Mouse (Mus musculus) lung, embryonic 16.5 days (tissue): ENCODE data around the gene Tbck. TPM values are rescaled to one million over a fixed set of nuclear protein-coding genes. Genes with fewer than 3 reads are reported as not detected.
A peak's percentile ranks its signal among the peaks of the same experiment; 100 is the strongest.

Experiments
- ATAC-seq: fragments of 200-750 bp; cut with Nextera tagmentation; 2 replicates; pipeline ENCODE4 v1.8.0; 2017; ENCODE audit warnings: low read depth, mild to moderate bottlenecking, moderate library complexity
- H3K27ac ChIP-seq: fragments of 300-500 bp; sonication (generic); 2 replicates; pipeline ENCODE4 v1.5.1; 2014; ENCODE audit warnings: mild to moderate bottlenecking, control low read depth, low read length
- H3K27me3 ChIP-seq: fragments of 300-500 bp; sonication (generic); 2 replicates; pipeline ENCODE4 v1.6.1; 2014; ENCODE audit warnings: low read depth, low read length, mixed read lengths; ENCODE audit not compliant: control insufficient read depth, insufficient read depth
- H3K36me3 ChIP-seq: fragments of 300-500 bp; sonication (generic); 2 replicates; pipeline ENCODE4 v1.6.1; 2014; ENCODE audit warnings: low read length; ENCODE audit not compliant: control insufficient read depth, insufficient read depth
- H3K4me1 ChIP-seq: fragments of 300-500 bp; sonication (generic); replicated peaks from 2 replicates; pipeline ENCODE4 v1.6.1; 2014; ENCODE audit warnings: low read length, mixed read lengths; ENCODE audit not compliant: control insufficient read depth, insufficient read depth
- H3K4me2 ChIP-seq: fragments of 300-500 bp; sonication (generic); 2 replicates; pipeline ENCODE4 v1.6.1; 2014; ENCODE audit warnings: low read depth, low read length, control low read depth
- H3K4me3 ChIP-seq: fragments of 300-500 bp; sonication (generic); 2 replicates; pipeline ENCODE4 v1.5.1; 2014; ENCODE audit warnings: mild to moderate bottlenecking, low read length, control low read depth
- H3K9ac ChIP-seq: fragments of 300-500 bp; sonication (generic); 2 replicates; pipeline ENCODE4 v1.6.1; 2014; ENCODE audit warnings: low read length, control low read depth
- H3K9me3 ChIP-seq: fragments of 300-500 bp; sonication (generic); 2 replicates; pipeline ENCODE4 v1.6.1; 2016; ENCODE audit warnings: low read length; ENCODE audit not compliant: control insufficient read depth
- whole genome bisulfite sequencing: fragments of 180-500 bp; shearing (Covaris S2); extraction: QIAGEN DNeasy Blood & Tissue Kit; methylation state at CpG from one replicate; pipeline ENCODE4 v1.1.7; 2014; 5-methylcytosine and 5-hydroxymethylcytosine counted together
- polyA plus RNA-seq: library from polyadenylated mRNA; unstranded; fragments of >200 nt; fragmentation: Nextera tagmentation; extraction: Ambion mirVana; gene quantifications from 2 replicates; pipeline ENCODE4 v1.2.1, GENCODE M21; 2015

Gene Tbck
- polyA plus RNA-seq, 1 experiment from 2014 or later: 17.2 TPM

- Histone ChIP-seq H3K27ac (no peak overlapping the region), H3K9me3 (no peaks in the 10 kb centered on the region), H3K4me2 (no peak overlapping the region), H3K4me3 (no peak overlapping the region), H3K27me3 (no peaks in the 10 kb centered on the region), H3K4me1 (peaks cover 31% of the 10 kb centered on the region), H3K9ac (no peak overlapping the region), H3K36me3 (no peaks in the 10 kb centered on the region)
- WGBS: 83% methylated on average over 9 of the region's 9 CpGs
- no peak for ATAC-seq
Observed at GRCm38 (mm10) chr3:132854271-132854670, 170.3 kb downstream of the Tbck start.

DNA sequence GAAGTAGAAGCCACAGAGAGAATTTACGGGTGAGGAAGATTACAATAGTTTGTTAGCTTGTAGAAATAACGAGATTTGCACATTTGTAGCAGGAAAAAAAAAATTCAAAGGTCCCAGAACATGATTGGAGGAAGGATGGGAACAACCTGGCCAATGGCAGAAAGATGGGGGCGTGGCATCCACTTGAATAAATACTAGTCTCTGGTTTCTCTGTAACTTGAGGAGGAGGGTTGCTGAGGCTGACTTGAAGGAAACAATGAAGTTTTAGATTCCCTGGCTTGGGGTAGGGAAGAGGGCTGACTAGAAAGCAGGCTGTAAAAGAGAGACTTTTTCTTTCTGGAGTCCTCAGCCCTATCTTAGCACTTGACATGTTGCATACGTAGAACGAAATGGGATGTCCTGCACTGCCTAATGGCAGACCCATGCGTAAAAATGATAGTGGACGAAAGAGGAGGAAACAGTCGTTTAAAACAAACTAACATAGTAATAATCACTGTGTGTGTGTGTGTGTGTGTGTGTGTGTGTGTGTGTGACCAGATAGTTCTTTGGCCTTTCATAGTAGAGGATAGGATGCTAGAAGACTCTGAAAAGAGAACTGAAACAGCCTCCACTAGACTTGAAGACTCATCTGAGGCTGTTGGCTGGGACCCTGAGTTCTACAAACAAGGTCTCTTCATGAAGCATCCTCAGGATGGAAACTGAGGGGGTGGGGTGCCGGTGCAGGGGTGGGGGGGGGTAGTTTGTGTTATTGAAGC lies 171.7 kb downstream of the Tbck start:
- Histone ChIP-seq H3K27ac (no peak overlapping the region), H3K4me3 (no peak overlapping the region), H3K27me3 (no peaks in the 10 kb centered on the region), H3K4me2 (no peak overlapping the region), H3K36me3 (no peaks in the 10 kb centered on the region), H3K9me3 (no peaks in the 10 kb centered on the region), H3K4me1 (peaks cover 36% of the 10 kb centered on the region), H3K9ac (no peak overlapping the region)
- ATAC-seq: no peak
- 43% methylated on average over 9 of the region's 9 CpGs for WGBS

DNA sequence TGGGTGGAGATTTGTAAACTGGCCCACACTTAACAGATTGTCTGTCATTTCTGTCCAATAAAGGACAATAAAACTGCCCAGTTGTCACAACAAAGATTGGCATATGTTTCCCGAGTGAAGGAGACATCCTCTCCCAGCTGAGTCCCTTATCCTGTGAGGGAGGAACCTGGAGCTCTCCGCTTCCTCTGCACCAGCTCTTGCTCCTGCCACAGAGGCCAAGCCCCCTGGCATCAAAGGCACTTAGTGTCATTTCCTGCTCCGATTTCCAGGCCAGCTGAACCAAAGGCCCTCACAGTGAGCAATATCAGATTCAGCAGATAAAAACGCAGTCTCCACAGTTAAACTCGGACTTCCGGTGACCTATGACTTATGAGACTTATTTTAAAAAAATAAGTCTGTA lies 172.7 kb downstream of the Tbck start:
- no peak overlapping the region for H3K4me3 ChIP-seq
- H3K9me3 ChIP-seq: no peaks in the 10 kb centered on the region
- H3K4me2 ChIP-seq: no peak overlapping the region
- H3K27ac ChIP-seq: no peak overlapping the region
- H3K9ac ChIP-seq: no peak overlapping the region
- H3K4me1 ChIP-seq: peaks cover 36% of the 10 kb centered on the region
- no peaks in the 10 kb centered on the region for H3K27me3 ChIP-seq
- WGBS: 39% methylated on average over 6 of the region's 6 CpGs
- no peaks in the 10 kb centered on the region for H3K36me3 ChIP-seq
- ATAC-seq: no peak

- H3K36me3 ChIP-seq: no peaks in the 10 kb centered on the region
- no peaks in the 10 kb centered on the region for H3K9me3 ChIP-seq
- H3K4me1 ChIP-seq: peaks cover 24% of the 10 kb centered on the region
- no peak overlapping the region for H3K27ac ChIP-seq
- ATAC-seq: peak; percentile 76
- 29% methylated on average over 11 of the region's 11 CpGs for WGBS
- H3K27me3 ChIP-seq: no peaks in the 10 kb centered on the region; the same call in 1 of the 2 replicates
- H3K9ac ChIP-seq: no peak overlapping the region
- H3K4me2 ChIP-seq: peak overlapping the region; percentile 2; the same call in 1 of the 2 replicates
- H3K4me3 ChIP-seq: no peak overlapping the region
Observed at GRCm38 (mm10) chr3:132858849-132859248, 174.9 kb downstream of the Tbck start.

GRCm38 (mm10) chr3:132859573-132859972 lies 175.6 kb downstream of the Tbck start:
- Histone ChIP-seq H3K9me3 (no peaks in the 10 kb centered on the region), H3K27me3 (no peaks in the 10 kb centered on the region; the same call in 1 of the 2 replicates), H3K4me1 (peaks cover 24% of the 10 kb centered on the region), H3K27ac (no peak overlapping the region), H3K36me3 (no peaks in the 10 kb centered on the region), H3K9ac (no peak overlapping the region), H3K4me2 (no peak overlapping the region), H3K4me3 (no peak overlapping the region)
- WGBS: 68% methylated on average over 7 of the region's 7 CpGs
- ATAC-seq: no peak

DNA sequence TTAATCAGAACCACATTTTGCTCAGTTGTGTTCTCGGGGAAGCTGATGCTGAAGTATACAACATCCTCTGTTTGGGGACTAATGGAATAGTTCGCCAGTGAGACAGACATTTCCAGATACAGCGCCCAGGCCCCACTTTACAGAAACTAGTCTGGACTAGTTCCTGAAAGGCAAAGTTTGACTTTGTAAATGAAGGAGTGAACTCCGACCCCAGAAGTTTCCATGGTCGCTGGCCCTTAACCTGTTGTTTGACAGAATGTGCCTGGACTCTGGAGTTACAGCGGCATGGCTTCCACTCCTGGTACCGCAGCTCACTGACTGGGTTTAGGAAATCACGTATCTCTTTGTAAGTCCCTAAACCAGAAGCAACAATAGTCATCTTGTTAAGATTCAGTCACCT lies 176.9 kb downstream of the Tbck start:
- H3K4me3 ChIP-seq: no peak overlapping the region
- no peaks in the 10 kb centered on the region for H3K36me3 ChIP-seq
- no peaks in the 10 kb centered on the region for H3K9me3 ChIP-seq
- H3K27me3 ChIP-seq: no peaks in the 10 kb centered on the region; the same call in 1 of the 2 replicates
- no peak for ATAC-seq
- peaks cover 20% of the 10 kb centered on the region for H3K4me1 ChIP-seq
- 54% methylated on average over 8 of the region's 8 CpGs for WGBS
- no peak overlapping the region for H3K4me2 ChIP-seq
- no peak overlapping the region for H3K9ac ChIP-seq
- H3K27ac ChIP-seq: no peak overlapping the region

- Histone ChIP-seq H3K4me3 (no peak overlapping the region), H3K4me2 (no peak overlapping the region), H3K9me3 (no peaks in the 10 kb centered on the region), H3K4me1 (peaks cover 9% of the 10 kb centered on the region; the same call in 1 of the 2 replicates), H3K9ac (no peak overlapping the region), H3K27ac (no peak overlapping the region), H3K27me3 (no peaks in the 10 kb centered on the region; the same call in 1 of the 2 replicates), H3K36me3 (no peaks in the 10 kb centered on the region)
- no peak for ATAC-seq
- 59% methylated on average over 13 of the region's 13 CpGs for WGBS
Observed at GRCm38 (mm10) chr3:132863843-132864242, 179.9 kb downstream of the Tbck start.

GRCm38 (mm10) chr3:132864329-132864919 lies 180.5 kb downstream of the Tbck start:
- WGBS: 54% methylated on average over 14 of the region's 14 CpGs
- H3K36me3 ChIP-seq: no peaks in the 10 kb centered on the region
- H3K4me1 ChIP-seq: peaks cover 3% of the 10 kb centered on the region; the same call in 1 of the 2 replicates
- H3K27ac ChIP-seq: no peak overlapping the region
- no peak overlapping the region for H3K4me3 ChIP-seq
- H3K27me3 ChIP-seq: no peaks in the 10 kb centered on the region; the same call in 1 of the 2 replicates
- peak; percentile 53; the same call in 1 of the 2 replicates for ATAC-seq
- H3K9me3 ChIP-seq: no peaks in the 10 kb centered on the region
- no peak overlapping the region for H3K9ac ChIP-seq
- H3K4me2 ChIP-seq: no peak overlapping the region

DNA sequence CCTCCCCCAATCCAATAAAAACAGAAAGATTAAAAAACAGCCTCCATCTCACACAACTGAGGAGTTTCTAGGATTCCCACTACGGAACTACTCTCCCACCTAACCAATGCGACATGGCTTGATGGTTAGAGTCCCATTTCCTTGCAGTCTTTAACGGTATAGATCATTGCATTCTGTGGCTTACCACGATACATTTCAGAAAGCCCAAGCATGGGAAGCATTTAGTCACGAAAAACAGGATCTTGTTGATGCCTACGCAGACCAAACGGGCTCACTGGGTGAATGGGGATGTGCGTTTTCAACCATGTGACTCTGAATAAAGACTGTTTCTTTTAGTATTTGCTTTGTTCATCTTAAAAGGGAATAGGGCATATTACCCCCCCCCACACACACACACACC lies 181.0 kb downstream of the Tbck start:
- H3K27ac ChIP-seq: no peak overlapping the region
- no peak overlapping the region for H3K9ac ChIP-seq
- H3K36me3 ChIP-seq: no peaks in the 10 kb centered on the region
- H3K9me3 ChIP-seq: no peaks in the 10 kb centered on the region
- no peak for ATAC-seq
- 85% methylated on average over 8 of the region's 8 CpGs for WGBS
- H3K4me3 ChIP-seq: no peak overlapping the region
- no peak overlapping the region for H3K4me2 ChIP-seq
- H3K27me3 ChIP-seq: no peaks in the 10 kb centered on the region; the same call in 1 of the 2 replicates
- H3K4me1 ChIP-seq: peaks cover 2% of the 10 kb centered on the region
